Mouse (Mus musculus) frontal cortex, postnatal 36 days (tissue): Measurements from ENCODE around the gene Tesmin.

Experiments used
- DNase-seq, 2 experiments: peaks; one replicate each; pipeline ENCODE4 v3.0.0; 2022; ENCODE audit warnings: low spot score in 2 of 2

The Tesmin gene

DNA sequence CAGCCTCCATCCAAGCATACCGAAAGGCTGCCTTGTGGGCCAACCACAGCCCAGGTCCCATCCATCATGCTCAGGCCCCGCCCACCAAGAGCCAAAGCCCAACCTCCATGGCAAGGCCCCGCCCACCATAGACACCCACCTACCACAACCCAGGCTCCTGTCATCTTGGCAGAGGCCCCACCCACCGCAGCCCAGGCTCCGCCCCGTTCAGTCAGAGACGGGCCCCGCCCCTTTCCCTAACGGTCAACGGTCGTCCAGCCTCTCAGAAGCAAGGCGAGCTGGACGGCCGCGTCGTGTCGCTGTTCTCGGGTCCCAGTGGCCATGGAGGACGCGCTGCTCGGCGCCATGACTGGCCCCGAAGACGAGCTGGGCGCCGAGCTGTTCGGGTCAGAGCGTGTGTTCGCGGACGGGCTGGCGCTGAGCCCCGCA, at the start of gene Tesmin:
TSS of gene Tesmin (plus strand) at position 229 of the 429 bp plus-strand sequence.
- peak; percentile 37 to 77 for DNase-seq

DNA sequence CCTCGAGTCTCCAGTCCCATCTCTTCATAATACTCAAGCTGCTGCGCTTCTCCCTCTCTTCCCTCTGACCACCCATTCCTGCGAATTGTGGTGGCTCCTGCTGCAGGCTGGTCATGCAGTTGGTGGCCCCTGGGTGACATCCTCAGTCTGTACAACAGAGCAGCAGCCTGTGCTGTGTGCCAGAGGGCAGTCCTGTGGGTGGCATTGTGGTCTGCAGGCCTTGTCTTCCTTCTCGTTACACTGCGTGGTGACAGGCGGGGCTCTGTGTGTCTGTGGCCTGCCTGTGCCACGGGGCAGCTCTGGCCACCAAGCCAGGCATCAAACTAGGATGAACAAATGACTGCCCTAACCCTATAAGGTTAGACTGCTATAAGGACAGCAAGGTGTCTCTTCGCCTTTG, 49.5 kb upstream of the Tesmin start:
- DNase-seq, result no peak

DNA sequence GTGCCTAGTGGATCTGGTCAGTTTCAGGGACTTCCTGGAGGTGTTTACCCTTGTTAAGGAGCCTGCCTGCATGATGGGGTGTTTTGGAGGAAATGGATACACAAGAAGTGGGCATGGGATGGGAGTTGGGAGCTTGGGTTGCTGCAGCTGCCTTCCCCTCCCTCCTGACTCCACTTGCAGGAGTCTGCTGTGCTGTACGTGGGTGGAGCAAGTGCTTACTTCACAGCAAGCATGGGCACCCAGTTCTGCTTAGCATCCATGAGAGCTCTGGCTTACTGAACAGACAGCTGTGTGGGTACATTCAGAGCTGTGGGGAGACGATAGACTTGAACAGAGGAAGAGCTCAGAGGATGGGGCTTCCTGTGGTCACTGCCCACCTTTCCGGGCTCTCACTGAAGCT, 47.6 kb upstream of the Tesmin start:
- peak; percentile 37 to 50 for DNase-seq

DNA sequence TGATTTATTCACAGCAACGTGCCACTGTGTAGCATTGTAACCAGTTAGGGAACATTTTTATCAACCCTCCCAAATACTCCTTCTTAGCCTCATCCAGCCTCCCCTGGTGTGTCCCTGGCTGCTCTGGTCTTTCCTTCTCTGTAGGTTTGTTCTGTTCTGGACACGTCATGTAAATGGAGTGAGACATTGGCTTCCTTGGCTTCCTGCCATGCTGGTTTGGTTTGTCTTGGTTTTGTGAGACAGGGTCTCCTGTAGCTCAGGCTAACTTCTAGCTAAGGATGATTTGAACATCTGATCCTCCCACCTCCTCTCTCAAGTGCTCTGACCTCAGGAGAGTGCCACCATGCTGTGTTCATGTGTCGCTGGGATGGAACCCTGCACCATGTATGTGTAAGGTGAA, 44.7 kb upstream of the Tesmin start:
- no peak for DNase-seq

DNA sequence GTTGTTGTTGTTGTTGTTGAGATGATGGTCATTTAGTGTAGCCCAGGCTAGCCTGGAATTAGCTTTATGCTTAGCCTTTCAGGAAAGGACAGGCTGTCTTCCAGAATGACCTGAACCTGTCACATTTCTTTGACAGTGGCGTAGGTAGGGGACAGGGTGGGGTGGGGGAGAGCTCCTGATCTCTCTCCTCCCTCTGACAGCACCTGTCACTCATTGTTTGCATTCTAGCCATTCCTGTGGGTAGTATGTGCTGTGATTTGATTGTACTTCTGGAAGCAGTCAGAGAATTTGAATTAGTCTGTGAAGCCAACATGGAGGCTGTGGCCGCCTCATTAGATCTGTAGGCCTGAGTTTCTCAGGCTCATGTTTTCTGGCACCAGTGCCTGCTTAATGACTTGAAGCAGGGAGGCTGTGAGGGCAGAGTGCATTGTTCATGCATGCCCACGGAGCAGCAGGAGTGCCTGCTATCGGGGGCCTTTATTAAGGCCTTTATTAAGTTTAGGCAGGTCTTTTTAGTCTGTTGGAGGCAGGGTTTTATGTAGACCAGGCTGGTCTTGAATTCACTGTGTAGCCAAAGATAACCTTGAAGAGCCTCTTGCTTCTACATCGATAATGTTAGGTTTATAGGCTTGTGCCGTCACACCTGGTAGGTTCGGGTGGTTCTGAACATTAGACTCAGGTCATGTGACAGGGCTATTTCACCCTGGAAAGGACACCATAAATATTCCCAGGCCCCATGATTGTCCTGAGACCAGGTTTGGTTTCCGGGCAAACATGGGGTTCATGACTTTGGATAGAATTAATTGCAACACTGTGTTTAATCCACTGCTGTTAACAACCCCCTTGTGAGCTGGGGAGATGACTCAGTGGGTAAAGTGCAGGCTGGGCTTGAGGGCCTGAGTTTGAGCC, 43.8 kb upstream of the Tesmin start:
- DNase-seq, result no peak

DNA sequence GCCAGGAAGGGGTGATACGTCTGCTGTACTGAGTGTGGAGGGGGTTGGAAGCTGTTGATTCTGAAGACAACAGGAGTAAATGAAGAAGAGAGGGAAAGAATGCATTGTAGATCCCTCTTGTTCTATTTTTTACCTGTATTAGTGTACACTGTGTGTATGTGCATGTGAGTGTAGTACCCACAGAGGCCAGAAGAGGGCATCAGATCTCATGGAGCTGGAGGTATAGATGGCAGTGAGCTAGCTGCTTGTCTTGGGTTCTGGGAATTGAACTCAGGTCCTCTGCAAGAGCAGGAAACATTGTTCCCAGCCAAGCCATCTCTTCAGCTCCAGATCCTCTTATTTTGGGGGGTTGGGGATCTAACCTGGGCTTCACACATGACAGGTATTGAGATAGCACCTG, 40.9 kb upstream of the Tesmin start:
- no peak for DNase-seq

DNA sequence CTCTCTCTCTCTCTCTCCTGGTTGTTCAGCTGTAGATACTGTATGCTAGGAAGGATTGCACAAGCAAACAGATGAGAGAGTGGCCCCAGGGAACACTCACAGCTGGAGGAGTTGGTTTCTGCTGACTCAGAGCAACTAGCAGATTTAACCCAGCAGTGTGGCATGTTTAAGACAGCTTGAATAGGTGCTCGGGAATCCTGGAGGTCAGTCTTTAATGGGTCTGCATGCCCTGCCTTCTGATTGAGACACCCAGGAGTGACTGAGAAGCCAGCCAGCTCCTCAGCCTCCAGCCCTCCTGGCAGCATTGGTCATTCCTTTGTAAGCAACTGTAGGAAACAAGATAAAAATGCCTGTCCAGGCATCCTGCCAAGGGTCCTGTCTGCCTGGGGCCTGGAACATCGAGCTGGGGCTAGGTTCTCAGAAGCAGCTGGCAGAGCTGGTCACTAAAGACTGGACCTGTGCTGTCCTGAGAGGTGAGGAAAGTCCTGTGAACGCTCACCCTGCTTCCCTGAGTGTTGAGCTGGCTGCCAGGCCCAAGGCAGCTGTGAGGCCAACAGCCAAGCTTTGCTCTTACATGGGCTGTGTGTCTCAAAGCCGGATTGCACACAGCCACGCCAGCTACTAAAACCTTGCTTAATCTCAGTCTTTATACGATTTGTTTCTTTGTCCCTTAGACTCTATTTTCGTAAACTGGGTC, 35.1 kb upstream of the Tesmin start:
- peak; percentile 5 to 19 for DNase-seq

DNA sequence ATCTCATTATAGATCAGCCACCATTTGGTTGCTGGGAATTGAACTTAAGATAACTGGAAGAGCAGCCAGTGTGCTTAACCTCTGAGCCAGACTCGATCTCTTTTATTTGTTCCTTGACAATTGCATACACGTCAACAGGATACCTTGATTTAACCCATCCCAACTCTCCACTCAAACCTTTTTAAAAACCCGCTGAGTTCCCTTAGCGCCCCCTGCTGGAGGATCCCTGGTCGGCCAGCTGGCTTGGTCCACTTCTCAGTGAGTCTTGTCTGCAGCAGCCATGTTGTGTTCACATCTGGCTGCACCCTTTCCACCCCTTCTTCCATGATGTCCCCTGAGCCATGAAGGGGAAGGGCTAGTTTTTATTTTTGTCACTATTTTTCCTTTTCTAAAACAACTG, 33.6 kb upstream of the Tesmin start:
- no peak for DNase-seq

DNA sequence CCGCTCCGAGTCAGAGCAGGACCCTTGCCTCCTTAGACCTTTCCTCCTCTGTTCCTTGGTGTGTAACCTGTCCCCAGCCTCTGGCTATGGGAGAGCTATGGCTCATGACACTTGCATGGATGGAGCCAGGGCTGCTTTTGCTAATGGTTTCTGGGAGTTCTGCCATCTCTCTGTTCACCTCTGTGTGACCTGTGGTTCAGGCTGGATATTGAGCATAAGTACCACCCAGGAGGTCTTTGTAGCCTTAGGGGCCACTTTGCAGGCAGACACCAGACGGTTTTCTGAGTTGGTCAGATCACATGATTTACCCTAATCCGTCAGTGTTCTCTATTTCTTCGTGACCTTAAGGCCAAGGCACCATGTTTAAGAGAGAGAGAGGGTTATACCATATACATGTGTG, 32.1 kb upstream of the Tesmin start:
- no peak for DNase-seq

DNA sequence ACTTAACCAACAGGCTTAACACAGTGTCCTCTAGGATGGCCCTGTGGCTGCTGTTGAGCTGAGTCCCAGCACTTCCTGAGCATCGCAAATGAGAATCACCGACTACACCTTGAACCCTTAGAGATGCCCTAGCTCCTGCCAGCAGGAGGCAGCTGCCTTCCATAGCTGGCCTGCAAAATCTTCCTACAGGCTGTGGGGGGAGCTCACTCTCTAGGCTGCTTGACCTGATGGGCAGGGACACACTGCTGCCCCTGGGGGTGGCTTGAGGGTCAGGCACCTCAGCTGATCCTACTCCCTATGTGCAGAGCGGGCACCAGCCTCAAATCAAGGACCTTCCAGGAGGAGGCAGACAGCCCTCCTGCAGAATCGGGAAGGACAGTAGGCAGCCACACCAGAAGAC, 31.0 kb upstream of the Tesmin start:
- no peak for DNase-seq

DNA sequence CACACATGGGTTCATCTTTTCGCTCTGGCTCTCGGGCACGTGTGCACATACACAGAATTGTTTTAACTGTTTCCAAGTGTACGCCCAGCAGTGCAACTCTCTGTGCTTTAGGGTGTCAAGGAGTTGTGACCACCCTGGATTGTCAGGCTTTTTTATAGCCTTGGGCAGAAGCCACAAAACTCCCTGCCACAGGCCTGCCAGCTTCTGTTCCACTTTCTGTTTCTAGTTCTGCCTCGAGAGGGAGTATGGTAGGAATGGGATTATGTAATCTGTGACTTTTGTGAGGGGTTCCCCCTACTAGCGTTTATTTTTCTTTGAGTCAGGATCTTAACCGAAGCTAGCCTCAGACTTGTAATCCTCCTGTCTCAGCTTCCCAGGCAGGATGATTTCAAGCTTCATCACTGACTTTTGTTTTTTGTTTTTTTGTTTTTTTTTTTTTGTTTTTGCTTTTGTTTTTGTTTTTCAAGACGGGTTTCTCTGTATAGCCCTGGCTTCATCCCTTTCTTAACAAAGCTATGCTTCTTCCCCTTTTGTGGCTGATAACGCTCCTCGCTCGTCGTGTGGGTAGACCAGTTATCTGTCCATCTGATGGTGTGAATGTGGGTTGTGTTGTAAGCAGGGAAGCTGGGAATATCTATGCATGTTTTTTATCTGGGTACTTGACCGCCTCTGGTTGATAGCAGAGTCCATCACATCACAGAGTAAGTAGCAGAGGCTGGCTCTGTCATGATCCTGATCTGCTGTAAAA, 28.6 kb upstream of the Tesmin start:
- peak in 1 of 2 experiments; percentile 19 for DNase-seq

DNA sequence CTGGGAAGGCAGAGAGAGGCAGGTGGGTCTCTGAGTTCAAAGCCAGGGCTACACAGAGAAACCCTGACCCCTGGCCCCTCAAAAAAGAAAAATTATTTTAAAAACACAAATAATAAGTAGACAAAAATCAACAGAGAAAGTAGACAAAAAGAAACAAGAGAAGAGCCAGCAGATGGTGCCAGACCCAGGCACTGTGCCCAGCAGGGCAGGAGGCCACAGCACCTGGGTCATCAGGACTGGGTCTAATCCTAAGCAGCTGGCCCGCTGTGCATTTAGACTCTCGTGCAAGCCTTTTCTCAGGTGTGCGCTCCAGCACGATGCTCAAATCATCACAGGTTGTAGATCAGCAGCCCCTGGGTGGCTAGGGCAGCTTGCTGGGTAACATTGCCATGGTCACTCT, 25.1 kb upstream of the Tesmin start:
- DNase-seq, result no peak

DNA sequence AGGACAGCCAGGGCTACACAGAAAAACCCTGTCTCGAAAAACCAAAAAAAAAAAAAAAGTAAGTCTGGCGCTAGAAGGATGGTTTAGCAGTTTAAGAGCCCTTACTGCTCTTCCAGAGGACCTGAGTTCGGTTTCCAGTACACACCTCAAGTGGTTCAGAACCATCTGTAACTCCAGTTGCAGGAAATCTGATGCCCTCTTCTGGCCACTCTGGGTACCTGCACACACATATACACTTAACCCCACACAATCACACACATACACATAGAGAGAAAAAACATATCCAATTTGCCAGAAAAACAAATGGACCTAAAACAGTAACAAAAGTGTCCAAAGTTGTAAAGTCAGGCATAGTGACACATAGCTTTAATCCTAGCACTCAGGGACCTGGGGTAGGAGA, 23.6 kb upstream of the Tesmin start:
- no peak for DNase-seq

DNA sequence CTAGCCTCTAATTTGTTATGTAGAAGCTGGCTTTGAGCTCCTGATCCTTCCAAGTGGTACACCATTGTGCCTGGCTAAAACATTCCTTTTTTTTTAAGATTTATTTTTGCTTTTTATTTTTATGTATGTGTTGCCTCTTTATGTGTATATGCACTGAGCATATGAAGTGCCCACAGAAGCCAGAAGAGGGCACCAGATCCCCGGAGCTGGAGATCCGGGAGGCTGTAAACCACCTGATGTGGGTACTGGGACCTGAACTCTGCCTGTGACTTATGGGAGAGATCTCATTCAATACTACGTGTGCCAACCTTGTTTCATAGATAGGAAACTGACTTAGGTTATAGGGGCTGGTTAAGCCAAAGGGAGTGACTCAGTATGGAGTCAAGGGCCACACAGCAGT, 20.4 kb upstream of the Tesmin start:
- no peak for DNase-seq

DNA sequence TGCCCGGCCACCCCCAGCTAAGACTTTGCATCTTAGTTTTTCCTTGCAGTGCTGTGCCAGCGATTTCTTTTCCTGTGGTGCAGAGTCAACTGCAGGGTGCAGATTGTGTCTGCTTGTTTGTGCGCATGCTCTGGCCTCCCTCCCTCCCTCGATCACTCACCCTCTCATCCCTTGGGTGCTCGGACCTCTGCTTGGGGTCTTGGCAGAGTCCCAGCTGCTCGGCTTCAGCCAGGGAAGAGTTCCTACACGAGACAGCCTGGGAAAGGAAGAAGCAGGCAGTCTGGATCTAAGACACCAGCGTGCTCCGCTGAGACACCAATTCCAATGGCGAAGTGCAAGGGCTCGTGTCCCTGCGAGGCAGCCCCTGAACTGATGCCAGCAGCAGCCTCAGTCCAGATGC, 15.3 kb upstream of the Tesmin start:
- DNase-seq, result no peak

DNA sequence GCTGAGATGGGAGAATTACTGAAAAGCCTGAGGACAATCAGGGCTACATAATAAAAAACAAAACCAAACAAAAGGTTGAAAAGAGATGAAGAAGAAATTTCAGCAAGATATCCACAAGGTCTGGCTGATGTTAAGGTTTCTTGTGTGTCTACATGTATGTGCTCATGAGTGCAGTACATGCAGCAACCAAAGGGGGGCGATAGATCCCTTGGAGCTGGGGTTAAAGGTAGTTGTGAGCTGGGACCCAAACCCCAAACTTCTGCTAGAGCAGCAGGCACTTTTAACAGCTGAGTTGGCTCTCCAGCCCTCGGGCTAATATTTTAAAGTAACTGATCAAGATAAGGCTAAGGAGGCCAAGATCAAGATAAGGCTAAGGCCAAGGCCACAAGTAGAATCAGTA, 14.6 kb upstream of the Tesmin start:
- no peak for DNase-seq

DNA sequence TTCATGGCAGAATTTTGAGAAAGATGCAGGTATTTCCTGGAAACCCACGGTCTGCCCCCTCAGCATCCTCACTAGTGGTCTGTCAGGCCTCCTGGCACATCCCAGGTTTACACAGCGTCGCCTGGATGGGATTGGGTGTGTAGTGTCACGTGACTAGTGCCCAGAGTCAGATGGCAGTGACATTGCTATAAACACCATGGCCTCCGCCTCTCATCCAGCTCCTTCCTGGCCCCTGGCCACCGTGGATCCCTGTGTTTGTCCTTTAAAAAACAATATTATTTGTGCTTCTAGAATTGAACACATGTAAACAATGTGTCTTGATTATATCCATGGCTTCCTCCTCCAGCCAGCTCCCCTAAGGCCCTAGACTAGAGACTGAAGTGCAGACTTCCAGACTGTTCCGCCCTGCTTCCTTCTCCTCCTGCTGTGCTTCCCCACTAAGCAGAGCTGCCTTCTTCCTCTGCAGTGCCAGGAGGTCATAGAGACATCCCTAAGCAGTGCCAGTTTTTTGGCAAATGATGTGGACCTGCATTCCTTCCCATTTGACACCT, 12.6 kb upstream of the Tesmin start:
- no peak for DNase-seq

DNA sequence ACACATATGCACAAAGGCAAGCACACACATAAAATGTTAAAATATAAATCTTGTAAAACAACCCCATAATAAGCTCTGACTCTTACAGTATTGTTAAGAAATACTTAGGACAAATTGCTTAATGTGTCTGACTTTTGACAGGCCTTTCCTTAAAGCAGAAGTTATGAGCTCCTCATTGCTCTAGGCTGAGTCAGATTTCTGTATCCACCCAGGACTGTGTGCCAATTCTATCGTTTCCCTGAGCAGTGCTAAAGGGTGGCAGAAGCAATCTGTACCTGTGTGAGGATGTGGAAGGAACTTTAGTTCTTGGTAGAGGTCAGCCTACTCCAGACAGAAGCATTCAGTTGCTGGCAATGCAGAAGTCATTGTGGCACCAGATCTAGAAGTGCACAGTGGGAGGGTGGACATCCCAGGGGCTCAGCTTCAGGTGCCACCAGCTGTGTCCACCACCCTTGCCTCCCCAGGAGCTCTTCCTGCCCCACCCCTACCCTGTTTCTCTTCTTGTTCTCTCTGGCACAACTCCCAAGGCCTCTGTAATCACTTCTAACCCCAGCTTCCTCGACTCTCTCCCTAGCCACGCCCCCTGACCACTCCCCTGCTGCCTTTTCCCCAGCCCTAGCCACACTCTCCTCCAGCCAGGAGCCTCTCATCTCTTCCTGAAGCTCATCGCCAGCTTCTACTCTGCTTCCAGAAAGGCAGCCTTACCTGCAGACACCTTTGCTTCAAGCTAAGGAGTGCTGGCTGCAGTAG, 11.5 kb upstream of the Tesmin start:
- DNase-seq, result no peak

DNA sequence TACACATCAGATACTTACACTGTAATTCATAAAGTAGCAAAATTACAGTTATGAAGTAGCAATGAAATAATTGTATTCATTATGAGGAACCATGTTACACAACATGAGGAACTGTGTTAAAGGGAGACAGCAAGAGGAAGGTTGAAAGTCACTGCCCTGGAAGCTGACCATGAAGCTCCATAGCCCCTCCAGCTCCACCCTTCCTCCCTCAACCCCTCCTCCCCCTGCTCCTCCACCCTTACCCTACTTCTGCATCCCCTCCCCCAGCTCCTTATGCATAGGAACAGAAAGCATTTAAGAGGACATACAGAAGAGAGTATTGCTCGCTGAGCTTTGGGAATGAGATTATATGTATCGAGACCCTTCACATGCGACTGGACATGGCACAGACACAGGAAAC, 10.0 kb upstream of the Tesmin start:
- no peak for DNase-seq

DNA sequence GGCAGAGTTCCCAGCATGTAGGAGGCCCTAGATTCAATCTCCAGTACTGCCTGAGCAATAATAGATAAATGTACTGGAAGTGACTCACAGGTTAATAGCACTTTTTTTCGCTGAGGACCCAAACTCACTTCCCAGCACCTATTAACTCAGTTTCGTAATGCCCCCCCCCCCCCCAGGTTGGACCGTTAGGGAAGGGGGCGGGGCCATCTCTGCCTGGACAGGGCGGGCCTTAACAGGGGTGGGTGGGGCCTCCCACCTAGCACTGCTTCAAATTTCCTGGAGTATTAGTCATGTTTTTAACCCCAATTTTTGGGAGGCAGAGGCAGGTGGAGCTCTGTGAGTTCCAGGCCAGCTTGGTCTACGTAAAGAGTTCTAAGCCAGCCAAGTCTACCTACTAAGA, 596 bp upstream of the Tesmin start:
- DNase-seq, result no peak

DNA sequence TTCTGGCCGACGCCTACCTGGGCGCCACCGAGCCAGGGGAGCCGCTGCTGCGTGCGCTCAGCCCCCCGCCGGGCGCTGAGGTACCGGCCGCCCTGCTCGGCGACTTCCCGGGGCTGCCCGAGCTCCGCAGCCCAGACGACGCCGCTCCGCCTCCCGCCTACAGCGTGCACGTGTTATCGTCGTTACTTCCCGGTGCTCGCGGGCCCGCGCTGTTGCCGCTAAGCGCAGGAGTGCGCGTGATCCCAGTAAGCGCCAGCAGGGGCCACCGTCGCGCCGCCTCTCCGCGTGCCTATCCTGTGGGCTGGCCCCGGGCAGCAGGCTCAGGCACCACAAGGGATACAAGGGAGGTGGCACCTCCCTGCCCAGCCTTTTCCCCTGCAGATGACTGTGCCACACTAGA, 432 bp downstream of the Tesmin start:
- DNase-seq, result peak; percentile 84 to 88
